Comparison of ENCODE assay signal across 32 mouse cellular contexts in the genomic region with DNA sequence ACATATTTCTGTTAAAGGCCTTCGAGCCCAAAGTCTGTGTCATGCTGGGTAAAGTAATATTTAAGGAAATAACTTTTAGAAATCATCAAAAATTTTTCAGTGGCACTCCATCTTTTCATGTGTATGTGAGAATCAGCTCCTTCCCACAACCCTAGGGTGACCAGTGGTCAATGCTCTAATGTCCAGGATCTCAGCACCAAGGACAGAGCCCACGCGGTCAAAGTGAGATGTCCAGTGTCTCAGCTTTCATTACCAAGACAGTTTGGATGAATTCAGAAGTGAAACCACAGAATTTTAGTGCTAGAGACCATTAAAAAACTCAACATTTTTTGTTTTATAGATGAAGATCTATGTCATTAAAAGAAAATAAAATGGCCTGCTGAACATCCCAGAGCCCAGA. TPM values are rescaled to one million over a fixed set of nuclear protein-coding genes. Genes with fewer than 3 reads are reported as not detected.
DNase-seq lines count a peak whose midpoint lies in the region; ATAC-seq and TF ChIP-seq lines count a peak whose summit lies in the region.
"Had no signal": no experiment of that assay in that cellular context is flagged by ENCODE, and none has a peak within 500 bp of the region (broad histone marks: within the 10 kb centered on the region; RNA-seq: fewer than 3 reads in every experiment).

No protein-coding gene starts in this region.

- no peaks in the 10 kb centered on the region for H3K9me3 ChIP-seq in lung, embryonic 14.5 days (ENCODE audit: low read depth, low read length)
- H3K9me3 ChIP-seq: forebrain, embryonic 13.5 days; hindbrain, embryonic 12.5 days; intestine, embryonic 15.5 days; limb, embryonic 12.5 days; liver, embryonic 15.5 days; lung, embryonic 15.5 days; neural tube, embryonic 12.5 days had no signal

- peak; percentile 31 for DNase-seq in adrenal gland, postnatal 14 days
- DNase-seq in adrenal gland, adult 18-20 months (ENCODE audit: low spot score in 2 of 2), result no peak
- peak; percentile 62 for DNase-seq in lung, embryonic 14.5 days
- DNase-seq in lung, postnatal 4 days, result no peak
- peak; percentile 60 for DNase-seq in embryo, embryonic 10 days (ENCODE audit: low spot score)
- DNase-seq in gastrocnemius, postnatal 4 days (ENCODE audit: low spot score in 2 of 2), result no peak
- DNase-seq in cerebellum, postnatal 14 days, result no peak
- DNase-seq: gastrocnemius, postnatal 10 days; heart, adult 11 months; heart, postnatal 36 days; thymus, adult 2 months; thymus, postnatal 4 days had no signal

- no peak for ATAC-seq in lung, embryonic 14.5 days (ENCODE audit: insufficient read depth)
- ATAC-seq: activated CD4-positive, CD25-positive, alpha-beta regulatory T cell, adult 4 months; CD4-positive, CD25-positive, alpha-beta regulatory T cell, adult 4 months; forebrain, embryonic 13.5 days; intestine, embryonic 15.5 days; midbrain, embryonic 16.5 days had no signal

- no peak overlapping the region for H3K4me3 ChIP-seq in lung, embryonic 14.5 days (ENCODE audit: low read depth, low read length)
- H3K4me3 ChIP-seq: forebrain, embryonic 13.5 days; hindbrain, embryonic 12.5 days; intestine, embryonic 15.5 days; limb, embryonic 12.5 days; liver, embryonic 15.5 days; lung, embryonic 15.5 days; neural tube, embryonic 12.5 days had no signal

- H3K4me1 ChIP-seq in lung, embryonic 14.5 days (ENCODE audit: insufficient read depth), result no peaks in the 10 kb centered on the region
- H3K4me1 ChIP-seq: forebrain, embryonic 13.5 days; intestine, embryonic 15.5 days; limb, embryonic 12.5 days; liver, embryonic 15.5 days; lung, embryonic 15.5 days had no signal

- no peak for TF ChIP-seq CTCF in lung, embryonic 14.5 days (IDR thresholded peaks at IDR 0.05; ENCODE audit: low read depth)

- WGBS in lung, embryonic 14.5 days, result 67% methylated on average over 3 of the region's 3 CpGs

- no peak overlapping the region for H3K4me2 ChIP-seq in lung, embryonic 14.5 days
- H3K4me2 ChIP-seq: forebrain, embryonic 13.5 days; heart, embryonic 11.5 days; hindbrain, embryonic 12.5 days; intestine, embryonic 15.5 days; limb, embryonic 12.5 days; liver, embryonic 15.5 days; lung, embryonic 15.5 days; midbrain, embryonic 11.5 days; neural tube, embryonic 12.5 days had no signal

- H3K27me3 ChIP-seq in lung, embryonic 14.5 days (ENCODE audit: insufficient read depth, low read length), result no peaks in the 10 kb centered on the region
- H3K27me3 ChIP-seq: forebrain, embryonic 13.5 days; hindbrain, embryonic 12.5 days; intestine, embryonic 15.5 days; limb, embryonic 12.5 days; liver, embryonic 15.5 days; lung, embryonic 15.5 days; neural tube, embryonic 12.5 days had no signal

- H3K36me3 ChIP-seq in lung, embryonic 14.5 days (ENCODE audit: insufficient read depth), result no peaks in the 10 kb centered on the region
- H3K36me3 ChIP-seq: hindbrain, embryonic 12.5 days; intestine, embryonic 15.5 days; limb, embryonic 12.5 days; liver, embryonic 15.5 days; lung, embryonic 15.5 days; neural tube, embryonic 12.5 days had no signal

- H3K9ac ChIP-seq in lung, embryonic 14.5 days, result no peak overlapping the region
- H3K9ac ChIP-seq: forebrain, embryonic 13.5 days; hindbrain, embryonic 12.5 days; intestine, embryonic 15.5 days; limb, embryonic 12.5 days; liver, embryonic 15.5 days; lung, embryonic 15.5 days; neural tube, embryonic 12.5 days had no signal

- no peak overlapping the region for H3K27ac ChIP-seq in lung, embryonic 14.5 days (ENCODE audit: low read depth)
- H3K27ac ChIP-seq: forebrain, embryonic 13.5 days; hindbrain, embryonic 12.5 days; hindbrain, postnatal 0 days; intestine, embryonic 15.5 days; limb, embryonic 12.5 days; liver, embryonic 15.5 days; lung, embryonic 15.5 days; neural tube, embryonic 12.5 days had no signal

RNA-seq across cellular contexts. Expression of gene Kcna10, which starts 10.9 kb away (rescaled TPM):
- total RNA-seq in adrenal gland, postnatal 14 days (2021), result not detected in 2 replicates
- total RNA-seq in adrenal gland, adult 18-20 months (2021), result not detected
- not detected in 2 replicates for polyA plus RNA-seq in lung, embryonic 14.5 days (2014; fragmentation: Nextera tagmentation; extraction: Ambion mirVana)
- total RNA-seq in gastrocnemius, postnatal 4 days (2021), result 1 to 10 TPM; 1.0 to 1.8 TPM
- total RNA-seq: heart, postnatal 36 days; hindbrain, postnatal 0 days; left cerebral cortex, postnatal 10 days; liver, adult 2 months; megakaryocyte, adult 5-6 weeks had no signal
- polyA plus RNA-seq: activated CD4-positive, CD25-positive, alpha-beta regulatory T cell, adult 4 months; CD4-positive, CD25-positive, alpha-beta regulatory T cell, adult 4 months; embryonic facial prominence, embryonic 11.5 days; forebrain, embryonic 13.5 days; heart, embryonic 11.5 days; heart, embryonic 16.5 days; hindbrain, embryonic 12.5 days; hindbrain, postnatal 0 days; intestine, embryonic 15.5 days; kidney, embryonic 14.5 days; large intestine, adult 2 months; limb, embryonic 12.5 days; liver, adult 2 months; liver, embryonic 15.5 days; lung, embryonic 15.5 days; midbrain, embryonic 11.5 days; midbrain, embryonic 16.5 days; neural tube, embryonic 12.5 days; thymus, adult 2 months had no signal

RNA-seq across cellular contexts. Expression of gene Cym, which starts 49.6 kb away (rescaled TPM):
- total RNA-seq in adrenal gland, postnatal 14 days (2021), result not detected in 2 replicates
- total RNA-seq in adrenal gland, adult 18-20 months (2021), result under 1 TPM in 1 of 2 experiments, not detected in 1; 0.32 TPM
- polyA plus RNA-seq in lung, embryonic 14.5 days (2014; fragmentation: Nextera tagmentation; extraction: Ambion mirVana), result 139 and 158 TPM in 2 replicates
- total RNA-seq in gastrocnemius, postnatal 4 days (2021), result not detected
- total RNA-seq: heart, postnatal 36 days had no signal
- polyA plus RNA-seq: embryonic facial prominence, embryonic 11.5 days; hindbrain, embryonic 12.5 days; hindbrain, postnatal 0 days; kidney, embryonic 14.5 days; limb, embryonic 12.5 days; liver, adult 2 months; midbrain, embryonic 11.5 days; neural tube, embryonic 12.5 days had no signal

RNA-seq across cellular contexts. Expression of gene A630076J17Rik, which starts 58.5 kb away (rescaled TPM):
- total RNA-seq in adrenal gland, postnatal 14 days (2021), result not detected in 2 replicates
- total RNA-seq in adrenal gland, adult 18-20 months (2021), result not detected
- polyA plus RNA-seq in lung, embryonic 14.5 days (2014; fragmentation: Nextera tagmentation; extraction: Ambion mirVana), result 0.43 and 0.54 TPM in 2 replicates
- not detected for total RNA-seq in gastrocnemius, postnatal 4 days (2021)
- total RNA-seq: gastrocnemius, postnatal 10 days; heart, postnatal 36 days; hindbrain, postnatal 0 days; left cerebral cortex, postnatal 10 days; liver, adult 2 months; megakaryocyte, adult 5-6 weeks had no signal
- polyA plus RNA-seq: activated CD4-positive, CD25-positive, alpha-beta regulatory T cell, adult 4 months; CD4-positive, CD25-positive, alpha-beta regulatory T cell, adult 4 months; forebrain, embryonic 13.5 days; heart, embryonic 11.5 days; hindbrain, embryonic 12.5 days; hindbrain, postnatal 0 days; intestine, embryonic 15.5 days; kidney, embryonic 14.5 days; large intestine, adult 2 months; limb, embryonic 12.5 days; liver, adult 2 months; liver, embryonic 15.5 days; midbrain, embryonic 11.5 days; midbrain, embryonic 16.5 days; neural tube, embryonic 12.5 days had no signal

Comparison
In these comparisons a context has a peak if more than half of its experiments do, and no peak if none do; other contexts are left out.
1. DNase-seq: peak in adrenal gland, postnatal 14 days (single experiment), lung, embryonic 14.5 days (single experiment) and embryo, embryonic 10 days (single experiment); none in adrenal gland, adult 18-20 months (0 of 2), lung, postnatal 4 days (0 of 2), gastrocnemius, postnatal 4 days (0 of 2) and cerebellum, postnatal 14 days (0 of 2).